Mouse (Mus musculus) MEL (cell line): ENCODE measurements at regions not wholly inside any gene's neighbourhood (a gene's known extent, or its start where the extent isn't known, plus 50 kb on each side); places are given as distances from the start of the nearest gene placed in this dataset.

Experiments
- CHD1 ChIP-seq: IDR thresholded peaks from 2 replicates; pipeline ENCODE4 v1.6.1; 2012; ENCODE audit warnings: low read depth, mild to moderate bottlenecking, inconsistent platforms, low read length, improper control_type of control experiment
- CTCF ChIP-seq, 3 experiments: IDR thresholded peaks in 2 of 3; conservative IDR thresholded peaks in 1 of 3; 2 replicates each; pipeline ENCODE4 v1.5.1; 2011 to 2012; ENCODE audit warnings: low read length in 3 of 3, low read depth in 2 of 3, mild to moderate bottlenecking in 2 of 3, improper control_type of control experiment in 1 of 3, inconsistent platforms in 1 of 3, mixed read lengths in 1 of 3, moderate library complexity in 1 of 3; ENCODE audit not compliant: control insufficient read depth in 1 of 3, insufficient read depth in 1 of 3, poor library complexity in 1 of 3, severe bottlenecking in 1 of 3
- KAT2A ChIP-seq: conservative IDR thresholded peaks from 2 replicates; pipeline ENCODE4 v1.6.1; 2012; ENCODE audit warnings: low read depth, low read length, improper control_type of control experiment, inconsistent platforms
- MAX ChIP-seq: IDR thresholded peaks from 2 replicates; pipeline ENCODE4 v1.6.1; 2011; ENCODE audit warnings: low read length, improper control_type of control experiment
- MEF2A ChIP-seq: IDR thresholded peaks from 2 replicates; pipeline ENCODE4 v1.6.1; 2014; ENCODE audit warnings: low read depth, mild to moderate bottlenecking, inconsistent platforms, low read length, improper control_type of control experiment; ENCODE audit not compliant: poor library complexity, insufficient replicate concordance, severe bottlenecking; ENCODE audit errors: extremely low read depth
- POLR2A ChIP-seq, 2 experiments: IDR thresholded peaks; 2 replicates each; pipeline ENCODE4 v1.6.1; 2011 to 2012; ENCODE audit warnings: low read length in 2 of 2, mild to moderate bottlenecking in 2 of 2, control low read depth in 1 of 2, improper control_type of control experiment in 1 of 2, low read depth in 1 of 2, moderate library complexity in 1 of 2; ENCODE audit not compliant: control insufficient read depth in 1 of 2, insufficient read depth in 1 of 2, poor library complexity in 1 of 2
- POLR2AphosphoS5 ChIP-seq: IDR thresholded peaks from 2 replicates; pipeline ENCODE4 v1.6.1; 2012; ENCODE audit warnings: low read depth, borderline replicate concordance, mild to moderate bottlenecking, inconsistent platforms, low read length, moderate library complexity, mixed read lengths
- TAL1 ChIP-seq: IDR thresholded peaks from 2 replicates; pipeline ENCODE4 v1.6.1; 2012; ENCODE audit warnings: mild to moderate bottlenecking, inconsistent platforms, low read length, moderate library complexity, mixed read lengths
- ZC3H11A ChIP-seq: IDR thresholded peaks from 2 replicates; pipeline ENCODE4 v1.6.1; 2012; ENCODE audit warnings: low read depth, mild to moderate bottlenecking, inconsistent platforms, low read length, improper control_type of control experiment

- no peak for TF ChIP-seq POLR2A (IDR thresholded peaks at IDR 0.05; ENCODE audit: control insufficient read depth in 1 of 2, insufficient read depth in 1 of 2, low read depth in 1 of 2, low read length in 2 of 2, poor library complexity in 1 of 2)
- TF ChIP-seq MEF2A: no peak
- no peak for TF ChIP-seq KAT2A
- no peak for TF ChIP-seq ZC3H11A
- TF ChIP-seq CTCF (IDR thresholded peaks at IDR 0.05 in 2 of 3, conservative IDR thresholded peaks at IDR 0.05 in 1 of 3; ENCODE audit: control insufficient read depth in 1 of 3, insufficient read depth in 1 of 3, low read depth in 2 of 3, low read length in 3 of 3, poor library complexity in 1 of 3, severe bottlenecking in 1 of 3): no peak
- TF ChIP-seq TAL1: no peak
- TF ChIP-seq CHD1: no peak
- TF ChIP-seq MAX: no peak
- no peak for TF ChIP-seq POLR2AphosphoS5
Measured at GRCm38 (mm10) chr12:65480829-65481228, 255.5 kb downstream of the Wdr20rt start.
